Mouse (Mus musculus): ENCODE measurements around the gene Chka.

Chka gene

DNA sequence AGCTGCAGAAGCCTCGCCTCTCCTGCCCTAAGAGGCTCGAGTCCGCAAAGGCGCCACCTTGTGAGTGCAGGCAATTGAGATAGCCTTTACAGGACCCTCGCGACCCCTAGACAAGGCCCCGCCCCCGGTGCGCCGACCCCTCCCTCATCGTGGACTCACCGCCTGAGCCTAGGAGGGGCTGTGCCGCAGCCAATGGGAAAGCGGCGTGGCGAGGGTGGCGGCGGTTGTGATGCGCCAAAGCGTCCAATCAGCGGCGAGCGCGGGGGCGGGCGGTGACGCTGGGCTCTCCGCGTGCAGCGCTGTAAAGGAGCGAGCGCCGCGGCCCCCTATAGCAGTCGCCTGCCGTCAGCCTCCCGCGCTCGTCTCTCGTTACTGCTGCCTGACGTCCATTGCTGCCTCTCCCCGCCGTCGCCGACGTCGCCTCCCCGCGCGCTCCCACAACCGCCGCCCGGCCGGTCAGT, at the start of gene Chka:
Gene Chka (plus strand): TSS at position 272 of the 461 bp plus-strand sequence.
- peak; percentile 98 for DNase-seq (ENCODE audit: low spot score)

DNA sequence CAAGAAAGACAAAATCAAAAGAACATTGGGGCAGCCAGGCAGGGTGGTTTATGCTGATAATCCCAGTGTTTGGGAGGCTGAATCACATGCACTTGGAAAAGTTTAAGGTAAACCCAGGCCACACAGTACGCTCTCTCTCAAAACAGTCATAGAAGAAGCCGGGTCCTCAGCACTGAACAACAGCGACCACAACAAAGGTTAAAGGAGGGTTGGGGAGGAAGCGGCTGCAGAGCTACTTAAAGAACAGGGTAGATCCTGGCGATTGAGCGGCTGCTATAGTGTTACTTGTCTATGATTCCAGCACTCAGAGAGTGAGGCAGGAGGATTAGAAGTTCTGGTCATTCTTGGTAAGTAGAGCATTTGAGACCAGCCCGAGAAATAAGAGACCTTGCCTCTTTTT, 46.0 kb upstream of the Chka start:
- no peak for DNase-seq (ENCODE audit: low spot score)

DNA sequence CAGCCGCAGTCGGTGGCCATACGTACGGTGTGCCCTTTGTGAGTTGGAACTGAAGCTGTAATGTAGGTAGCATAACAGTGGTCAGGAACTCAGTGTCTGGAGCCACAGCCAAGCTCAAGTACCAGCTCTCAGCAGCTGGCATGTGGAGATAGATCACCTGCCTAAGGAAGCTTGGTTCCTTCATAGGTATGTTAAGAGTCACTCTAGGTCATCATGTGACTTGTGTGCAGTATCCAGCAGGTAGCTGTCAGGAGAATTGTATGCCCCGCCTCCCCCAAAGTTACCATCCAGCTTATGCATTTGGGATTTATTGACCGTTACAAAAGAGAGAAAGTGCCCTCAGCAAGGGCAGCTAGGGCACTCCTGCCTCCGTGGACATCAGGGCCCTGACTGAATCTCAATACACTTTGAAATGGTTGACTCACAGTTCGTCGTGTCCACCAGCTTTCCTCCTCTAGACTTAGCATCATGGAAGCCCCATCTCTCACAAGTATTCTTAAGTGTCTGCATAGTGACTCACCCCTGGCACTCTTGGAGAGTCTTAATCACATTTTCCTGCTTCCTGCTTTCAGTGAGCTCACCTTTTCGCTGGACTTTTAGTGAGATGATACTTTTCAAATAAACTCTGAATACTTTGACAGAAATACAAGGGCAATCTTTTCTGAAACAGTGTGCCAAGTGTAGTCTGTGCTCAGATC, 40.9 kb upstream of the Chka start:
- no peak for DNase-seq (ENCODE audit: low spot score)

DNA sequence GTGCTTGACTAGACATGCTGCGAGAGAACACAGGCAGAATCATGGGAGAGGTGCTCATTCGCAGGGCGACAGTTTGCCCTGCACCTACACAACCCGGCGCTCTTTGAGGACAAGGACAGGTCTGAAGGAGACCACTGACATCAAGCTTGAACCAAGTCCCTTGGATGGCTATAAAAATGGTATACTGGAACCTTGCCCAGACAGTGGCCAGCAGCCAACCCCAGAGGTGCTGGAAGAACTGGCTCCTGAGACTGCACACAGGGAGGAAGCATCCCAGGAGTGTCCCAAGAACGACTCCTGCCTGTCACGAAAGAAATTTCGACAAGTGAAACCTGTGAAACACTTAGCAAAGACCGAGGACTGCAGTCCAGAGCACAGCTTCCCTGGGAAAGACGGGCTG, 37.1 kb upstream of the Chka start:
- DNase-seq (ENCODE audit: low spot score) = peak; percentile 43

DNA sequence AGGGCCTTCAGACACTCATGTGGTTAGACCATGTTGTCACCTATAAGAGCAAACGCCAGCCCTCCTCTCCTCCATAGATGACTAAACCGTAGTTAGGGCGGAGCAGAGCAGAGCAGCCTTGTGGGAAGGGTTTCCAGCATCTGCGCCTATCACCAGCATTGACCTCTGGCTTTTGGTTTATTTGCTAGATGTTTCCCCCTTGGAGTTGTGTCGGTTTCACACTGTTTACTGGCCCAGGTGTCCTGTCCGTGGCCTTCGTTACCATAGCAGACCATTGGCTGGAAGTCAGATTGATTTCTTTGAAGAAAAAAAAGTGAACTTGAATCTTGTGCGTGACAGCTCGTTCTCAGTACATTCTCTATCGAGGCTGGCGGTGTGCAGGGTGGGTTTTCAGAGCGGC, 35.7 kb upstream of the Chka start:
- DNase-seq (ENCODE audit: low spot score) = no peak

DNA sequence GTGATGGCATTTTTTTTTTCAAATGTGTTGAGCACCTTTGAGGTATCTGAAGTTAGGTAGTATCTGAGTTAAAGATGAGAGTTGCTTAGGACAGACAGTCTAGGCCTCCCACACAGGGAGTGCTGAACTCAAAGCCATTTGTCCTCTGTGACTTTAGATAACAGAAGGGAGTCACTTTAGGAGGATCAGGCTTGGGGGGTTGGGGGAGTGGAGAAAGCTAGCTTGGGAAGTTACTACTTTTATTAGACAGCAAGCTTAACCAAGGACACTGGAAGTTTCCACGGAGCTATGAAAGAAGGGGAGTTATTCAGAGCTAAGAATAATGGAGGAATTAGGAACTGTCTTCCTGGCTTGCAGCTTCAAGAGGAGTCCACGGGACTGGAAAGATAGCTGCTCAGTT, 32.5 kb upstream of the Chka start:
- DNase-seq (ENCODE audit: low spot score) = no peak

DNA sequence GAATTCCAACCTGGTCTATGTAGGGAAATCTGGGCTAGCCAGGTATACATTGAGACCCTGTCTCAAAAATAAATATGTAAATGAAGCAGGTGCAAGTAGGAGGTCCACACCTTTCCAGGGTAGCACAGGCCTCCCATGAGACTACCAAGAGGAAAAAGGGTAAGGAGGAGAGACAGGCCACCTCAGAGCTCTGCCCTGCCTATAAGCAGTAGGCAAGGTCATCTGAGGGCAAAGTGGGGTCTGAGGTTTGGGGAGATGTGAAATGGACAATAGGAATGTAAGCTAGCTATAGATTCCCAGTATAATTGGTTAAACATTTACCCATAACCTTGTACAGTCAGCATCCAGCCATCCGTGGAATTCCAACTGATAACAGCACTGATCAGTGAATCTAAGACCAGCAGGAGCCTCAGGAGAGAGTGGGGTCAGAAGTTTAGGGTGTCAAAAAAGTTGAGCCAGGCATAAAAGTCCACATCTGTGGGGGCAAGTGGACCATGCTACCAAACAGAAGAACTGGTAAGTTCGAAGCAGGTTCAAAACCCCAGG, 31.6 kb upstream of the Chka start:
- no peak for DNase-seq (ENCODE audit: low spot score)

DNA sequence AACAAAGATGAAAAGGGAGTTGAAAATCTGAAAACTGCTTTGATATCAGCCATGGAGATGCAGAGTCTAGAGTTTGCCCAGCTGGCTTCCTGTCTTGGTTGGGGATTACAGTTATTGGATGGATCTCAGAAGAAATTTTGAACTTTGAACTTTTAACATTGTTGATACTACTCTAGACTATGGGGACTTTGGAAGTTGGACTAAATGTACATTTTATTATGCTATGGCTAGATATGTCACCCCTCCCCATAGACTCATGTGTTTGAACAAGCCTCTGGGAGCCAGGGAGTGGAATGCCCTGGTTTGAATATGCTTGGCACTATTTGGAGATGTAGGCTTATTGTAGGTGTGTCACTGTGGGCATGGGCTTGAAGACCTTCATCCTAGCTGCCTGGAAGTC, 26.5 kb upstream of the Chka start:
- DNase-seq (ENCODE audit: low spot score) = no peak

DNA sequence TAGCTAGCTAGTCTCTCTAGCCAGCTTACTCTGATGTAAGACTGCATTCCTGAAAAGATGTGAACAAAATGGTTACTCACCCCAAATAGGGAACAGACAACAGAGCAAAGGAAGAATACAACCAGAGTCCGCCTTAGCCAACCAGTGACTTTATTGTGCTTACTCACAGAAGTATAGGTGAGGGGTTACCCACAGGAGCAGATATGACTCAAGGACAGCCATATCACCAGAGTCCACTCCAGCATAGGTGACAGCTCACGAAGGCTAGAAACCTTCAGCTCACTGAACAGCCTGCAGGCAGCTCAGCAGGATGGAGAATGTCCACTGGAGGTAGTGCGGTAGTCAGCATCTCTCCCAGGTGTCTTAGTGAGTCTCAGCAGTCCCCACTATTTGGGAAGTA, 21.7 kb upstream of the Chka start:
- no peak for DNase-seq (ENCODE audit: low spot score)

DNA sequence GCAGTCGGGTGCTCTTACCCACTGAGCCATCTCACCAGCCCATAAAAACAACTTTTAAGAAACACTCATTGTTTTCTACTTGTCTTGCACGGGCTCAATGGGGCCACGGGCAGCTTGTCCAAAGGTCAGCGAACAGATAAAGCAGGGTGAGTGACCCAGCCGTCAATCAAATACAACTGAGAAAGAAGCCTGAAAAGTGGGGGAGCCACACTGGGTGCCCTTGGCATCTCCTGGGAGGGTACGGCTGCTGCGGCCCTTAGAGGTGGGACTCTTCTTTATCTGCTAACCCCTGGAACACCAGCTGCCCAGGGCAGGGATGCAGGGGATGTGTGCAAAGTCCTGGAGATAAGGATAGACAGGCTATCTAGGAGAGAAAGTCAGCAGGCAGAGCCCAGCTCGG, 19.9 kb upstream of the Chka start:
- DNase-seq (ENCODE audit: low spot score) = no peak

DNA sequence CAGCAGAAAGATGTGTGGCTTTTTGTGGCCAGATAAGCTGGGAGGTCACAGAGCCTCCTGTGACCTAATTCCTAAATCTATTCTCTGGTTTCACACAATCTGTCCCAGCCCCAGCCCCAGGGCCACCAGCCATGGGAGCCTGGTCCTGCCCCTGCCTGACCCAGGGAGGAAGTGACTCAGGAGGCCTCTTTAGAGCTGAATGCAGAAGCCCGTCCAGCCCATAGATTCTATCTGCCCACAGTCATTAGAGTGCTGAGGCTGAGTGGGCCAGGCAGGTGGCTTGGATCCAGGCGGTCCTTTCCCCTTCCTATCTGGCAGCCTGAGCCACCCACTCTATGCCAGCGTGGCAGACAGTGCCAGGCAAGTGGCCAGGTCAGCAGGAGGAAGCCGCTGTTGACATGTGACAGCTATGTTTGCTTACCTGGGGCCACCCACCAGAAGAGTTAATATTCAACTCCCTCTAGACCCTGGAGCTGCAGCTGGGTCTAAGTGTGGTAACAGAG, 18.7 kb upstream of the Chka start:
- peak; percentile 85 for DNase-seq (ENCODE audit: low spot score)

DNA sequence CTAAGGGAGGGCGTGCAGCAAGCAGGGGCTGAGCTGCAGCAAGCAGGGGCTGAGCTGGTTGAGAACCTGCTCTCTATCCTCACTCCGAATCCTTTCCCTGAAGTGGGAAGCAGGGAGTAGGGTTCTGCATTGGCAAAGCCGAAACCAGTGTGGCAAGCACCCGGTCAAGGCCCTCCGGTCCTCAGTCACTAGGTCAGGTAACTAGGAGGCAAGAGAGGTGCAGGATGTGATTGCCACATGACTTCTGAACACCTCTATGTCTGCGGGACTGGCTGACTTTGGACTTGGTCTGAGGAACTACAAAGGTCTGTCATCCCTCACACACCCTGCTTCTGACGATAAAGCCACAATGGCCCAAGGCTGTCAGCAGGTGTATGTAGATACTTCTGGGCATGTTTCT, 17.3 kb upstream of the Chka start:
- no peak for DNase-seq (ENCODE audit: low spot score)

DNA sequence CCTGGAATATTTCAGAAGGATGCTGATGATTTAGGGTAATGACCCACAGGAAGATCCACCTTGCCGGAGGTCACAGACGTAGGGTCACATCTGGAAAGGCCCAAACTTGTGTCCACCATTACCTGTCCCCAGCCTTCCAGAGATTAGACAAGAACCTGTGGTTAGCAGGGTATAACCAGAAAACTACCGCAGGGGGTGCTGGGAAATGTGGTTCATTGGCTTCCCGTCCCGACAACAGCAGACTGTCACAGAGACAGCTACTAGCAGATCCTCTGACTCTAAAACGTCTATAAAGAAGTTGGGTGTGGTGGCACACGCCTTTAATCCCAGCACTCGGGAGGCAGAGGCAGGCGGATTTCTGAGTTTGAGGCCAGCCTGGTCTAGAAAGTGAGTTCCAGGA, 14.8 kb upstream of the Chka start:
- no peak for DNase-seq (ENCODE audit: low spot score)

DNA sequence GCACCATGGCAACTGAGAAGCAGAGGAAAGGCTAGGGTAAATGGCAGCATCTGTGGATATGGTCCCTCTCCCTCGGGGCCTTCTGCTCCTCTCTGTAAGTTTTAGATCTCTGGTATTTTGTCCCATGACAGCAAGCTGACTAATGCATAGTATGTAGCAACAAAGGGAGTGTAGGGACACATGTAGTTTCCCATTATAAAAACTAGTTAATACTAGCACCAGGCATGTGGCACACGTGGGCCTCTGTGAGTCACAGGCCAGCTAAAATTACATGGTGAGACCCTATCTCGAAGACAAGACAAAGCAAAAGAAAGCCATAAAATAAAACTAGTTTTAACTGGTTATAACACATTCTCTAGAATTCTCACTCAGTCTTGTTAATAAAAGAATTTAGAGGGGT, 12.6 kb upstream of the Chka start:
- DNase-seq (ENCODE audit: low spot score) = no peak

DNA sequence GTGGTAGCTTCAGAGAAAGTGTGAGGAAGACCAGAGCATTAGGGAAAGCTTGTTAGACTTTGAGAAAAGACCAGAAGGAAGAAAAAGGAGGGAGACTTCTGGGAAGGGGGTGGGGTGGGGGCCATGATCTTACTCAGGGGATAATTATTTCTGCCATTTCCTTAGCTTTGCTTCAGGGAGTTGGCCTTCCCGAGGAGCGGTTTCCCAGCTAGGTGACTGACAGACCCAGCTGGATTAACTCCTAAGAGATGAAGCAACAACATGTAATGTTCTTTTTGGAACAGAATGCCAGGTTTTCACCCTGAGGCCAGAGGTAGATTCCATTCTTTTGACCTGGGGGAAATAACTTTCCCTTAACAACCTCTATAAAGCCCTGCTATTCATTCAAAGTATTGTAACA, 11.9 kb upstream of the Chka start:
- no peak for DNase-seq (ENCODE audit: low spot score)

DNA sequence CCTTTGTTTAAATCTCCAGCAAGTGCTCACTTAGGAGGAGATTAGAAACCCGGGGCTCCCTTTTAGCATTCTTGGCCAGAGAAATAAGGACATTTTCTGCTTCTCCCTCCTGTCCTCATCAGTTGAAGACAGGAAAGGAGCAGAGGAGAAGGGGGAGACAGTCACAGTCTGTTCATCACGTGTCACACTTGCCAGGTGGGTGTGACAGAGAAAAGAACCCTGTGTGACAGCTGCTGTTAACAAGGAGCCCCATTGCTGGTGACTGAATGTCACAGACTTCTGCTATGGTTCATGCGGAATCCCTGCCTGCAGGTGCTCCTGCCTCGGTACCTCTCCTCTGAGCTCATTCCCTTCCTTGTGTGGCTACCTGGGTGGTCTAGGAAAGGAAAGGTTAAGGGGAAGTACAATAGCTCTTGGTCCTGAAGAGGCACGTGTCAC, 11.3 kb upstream of the Chka start:
- DNase-seq (ENCODE audit: low spot score) = no peak

DNA sequence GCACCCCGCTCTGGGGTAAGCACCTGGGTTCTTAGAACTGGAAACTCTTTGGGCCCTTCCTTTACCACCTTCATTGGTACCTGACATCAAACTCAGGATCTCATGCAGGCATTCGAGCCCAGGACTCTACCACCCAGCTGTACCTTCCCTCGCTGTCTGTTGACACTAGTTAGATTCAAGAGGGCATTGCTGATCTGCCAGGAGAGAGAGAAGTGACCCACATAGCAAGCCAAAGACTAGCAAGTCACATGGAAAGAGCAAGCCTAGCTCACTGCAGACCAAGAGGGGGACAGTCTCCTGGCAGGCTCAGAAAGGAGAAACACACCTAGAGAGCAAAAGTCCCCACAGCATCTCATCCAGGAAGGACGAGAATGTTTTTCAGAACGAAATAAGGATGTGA, 10.9 kb upstream of the Chka start:
- no peak for DNase-seq (ENCODE audit: low spot score)

DNA sequence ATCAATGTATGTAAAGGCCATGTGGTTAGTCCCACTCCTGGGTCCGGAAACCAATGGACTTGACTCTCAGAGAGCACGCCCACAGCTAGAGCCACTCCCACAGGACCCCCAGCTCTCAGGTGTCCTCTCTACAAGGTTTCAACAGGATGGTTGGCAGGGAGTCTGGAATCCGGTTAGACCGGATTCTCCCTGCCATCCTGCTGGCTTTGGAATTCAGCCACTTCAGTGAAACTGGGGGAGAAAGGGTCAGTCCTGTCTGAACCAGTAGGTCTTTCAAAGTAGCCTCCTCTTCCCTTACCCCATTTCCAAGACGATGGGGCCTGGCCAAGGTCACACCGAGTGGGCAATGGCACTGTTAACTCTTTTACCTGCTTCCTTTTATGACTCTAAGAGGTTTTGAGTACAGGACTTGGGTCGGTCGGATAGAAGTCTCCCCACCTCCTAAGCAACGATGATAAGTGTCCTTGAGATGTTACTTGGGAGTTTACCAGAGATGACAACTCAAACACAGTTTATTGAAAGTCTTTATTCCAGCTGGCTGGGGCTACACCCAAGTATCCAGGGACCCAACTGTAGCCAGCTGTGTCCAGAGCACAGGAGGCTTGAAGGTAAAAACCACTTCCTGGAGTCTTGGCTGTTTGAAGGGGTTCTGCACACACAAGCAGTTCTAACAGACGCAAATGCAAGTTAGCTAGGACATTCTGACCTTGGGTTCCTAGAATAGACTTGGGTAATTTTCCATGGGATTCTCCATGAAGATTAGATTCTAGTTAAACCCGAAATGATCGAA, 9.0 kb upstream of the Chka start:
- peak; percentile 67 for DNase-seq (ENCODE audit: low spot score)

DNA sequence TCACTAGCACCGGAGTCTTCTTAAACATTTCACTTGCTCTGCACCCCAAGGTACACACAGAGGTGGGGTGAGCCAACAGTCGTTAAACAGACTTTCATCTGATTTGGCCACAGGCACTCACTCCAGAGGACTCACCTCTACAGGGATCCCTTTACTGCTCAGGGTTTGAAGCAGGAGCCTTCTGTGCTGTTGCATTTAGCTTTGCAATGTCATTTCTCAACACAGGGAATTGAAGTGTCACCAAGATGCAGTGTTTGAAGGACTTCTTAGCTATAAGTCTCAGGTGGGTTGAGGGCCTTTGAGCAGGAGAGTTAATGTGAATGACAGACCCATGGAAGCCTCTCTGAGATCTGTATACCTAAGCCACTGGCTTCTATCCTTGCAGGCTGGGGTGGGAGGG, 7.9 kb upstream of the Chka start:
- DNase-seq (ENCODE audit: low spot score) = no peak

DNA sequence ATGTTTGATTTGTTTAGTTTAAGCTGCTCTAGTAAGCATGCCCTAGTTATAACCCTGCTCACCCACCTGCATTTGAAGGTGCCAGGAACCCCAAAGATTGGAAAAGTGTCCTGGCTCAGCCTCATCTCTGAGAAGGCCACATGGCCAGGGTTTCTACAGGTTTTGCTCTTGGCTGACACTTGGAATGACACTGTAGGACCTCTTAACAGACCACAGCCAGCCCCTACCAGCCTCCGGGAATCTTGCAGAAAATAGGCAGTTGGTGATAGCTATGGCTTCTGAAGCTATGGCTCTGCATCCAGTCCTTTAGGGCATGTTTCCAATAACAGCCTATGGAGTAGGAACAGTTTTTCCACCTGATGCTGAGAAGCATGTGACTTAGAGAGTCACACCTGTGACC, 6.7 kb upstream of the Chka start:
- DNase-seq (ENCODE audit: low spot score) = no peak

DNA sequence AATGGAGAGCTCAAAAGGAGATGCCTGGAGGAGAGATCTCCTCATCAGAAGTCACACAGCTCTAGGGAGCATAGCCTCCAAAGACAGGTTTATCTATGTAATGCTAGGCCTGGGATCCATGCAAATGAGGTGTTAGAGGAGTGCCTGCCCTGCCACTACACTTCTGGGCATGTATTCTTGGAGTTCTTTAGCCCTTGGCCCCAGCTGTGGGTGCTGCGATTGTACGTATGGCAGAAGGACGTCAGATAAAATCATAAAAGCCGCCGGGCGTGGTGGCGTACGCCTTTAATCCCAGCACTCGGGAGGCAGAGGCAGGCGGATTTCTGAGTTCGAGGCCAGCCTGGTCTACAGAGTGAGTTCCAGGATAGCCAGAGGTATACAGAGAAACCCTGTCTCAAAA, 6.2 kb upstream of the Chka start:
- no peak for DNase-seq (ENCODE audit: low spot score)

DNA sequence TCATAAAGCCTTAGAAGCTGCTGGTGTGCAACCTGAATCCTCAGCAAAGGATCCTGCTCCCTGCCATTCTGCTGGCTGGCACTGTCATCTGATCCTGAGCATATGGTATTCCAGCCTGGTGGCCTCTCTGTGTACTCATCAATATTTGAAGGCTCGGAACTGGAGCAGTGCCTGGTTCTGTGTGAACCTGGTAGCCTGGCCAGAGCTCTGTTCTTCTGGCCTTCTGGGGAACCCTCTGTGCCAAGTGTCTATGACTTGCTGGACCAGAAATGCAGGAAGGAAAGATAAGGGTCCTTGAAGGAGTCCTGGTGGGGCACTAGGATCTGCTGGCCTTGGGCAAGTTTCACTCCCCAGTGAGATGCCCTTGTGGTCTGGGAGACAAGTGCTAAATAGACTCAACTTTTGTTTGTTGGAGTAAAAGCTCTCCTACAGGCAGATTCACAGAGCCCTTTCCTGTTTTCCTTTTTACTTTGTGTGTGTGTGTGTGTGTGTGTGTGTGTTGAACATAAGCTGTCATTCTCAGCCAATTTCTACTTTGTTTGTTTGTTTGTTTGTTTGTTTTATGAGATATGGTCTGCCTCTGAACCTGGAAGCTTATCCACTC, 5.7 kb upstream of the Chka start:
- DNase-seq (ENCODE audit: low spot score) = no peak
